Mouse (Mus musculus): ENCODE measurements at regions not wholly inside any gene's neighbourhood (a gene's known extent, or its start where the extent isn't known, plus 50 kb on each side); places are given as distances from the start of the nearest gene placed in this dataset.

DNA sequence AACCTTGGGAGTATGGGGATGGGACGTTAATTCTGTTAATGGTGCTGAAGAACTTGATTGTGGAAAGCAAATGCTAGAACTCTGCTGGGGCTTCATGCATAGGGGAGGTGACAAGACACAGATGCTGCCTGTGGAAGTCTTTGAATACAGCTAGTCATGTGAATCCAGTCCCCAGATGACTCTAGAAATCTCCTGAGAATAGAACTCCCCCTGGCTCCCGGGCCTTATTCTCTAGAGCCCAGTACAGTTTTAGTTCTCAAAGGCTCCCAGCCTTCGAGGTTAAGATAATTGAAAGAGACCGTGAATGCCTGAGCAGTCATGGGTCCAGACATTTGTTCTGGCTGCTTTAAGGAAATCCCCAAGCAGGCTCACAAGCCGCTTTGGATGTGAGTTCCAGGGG, 499.9 kb upstream of the Vstm2b start:
- DNase-seq (ENCODE audit: extremely low spot score, low read depth, low spot score), result no peak

DNA sequence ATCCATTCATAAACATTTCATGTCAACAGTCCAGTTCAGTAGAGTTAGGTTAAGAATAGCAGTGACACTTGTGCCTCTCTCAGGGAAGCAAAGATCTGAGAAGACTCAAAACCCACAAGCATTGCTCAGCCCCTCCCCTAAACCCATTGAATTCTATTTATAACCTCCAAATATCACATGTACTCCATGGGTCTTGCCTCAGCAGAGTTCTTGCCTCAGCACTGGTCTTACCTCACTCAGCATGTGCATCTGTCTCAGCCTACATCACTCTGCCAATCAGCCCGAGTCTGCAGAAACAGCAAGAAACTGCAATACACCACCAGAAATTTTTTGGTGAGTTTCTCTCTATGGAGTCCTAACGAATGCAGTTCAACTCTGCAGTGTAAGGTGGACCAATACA, 478.8 kb upstream of the Vstm2b start:
- no peak for DNase-seq (ENCODE audit: extremely low spot score, low read depth, low spot score)

DNA sequence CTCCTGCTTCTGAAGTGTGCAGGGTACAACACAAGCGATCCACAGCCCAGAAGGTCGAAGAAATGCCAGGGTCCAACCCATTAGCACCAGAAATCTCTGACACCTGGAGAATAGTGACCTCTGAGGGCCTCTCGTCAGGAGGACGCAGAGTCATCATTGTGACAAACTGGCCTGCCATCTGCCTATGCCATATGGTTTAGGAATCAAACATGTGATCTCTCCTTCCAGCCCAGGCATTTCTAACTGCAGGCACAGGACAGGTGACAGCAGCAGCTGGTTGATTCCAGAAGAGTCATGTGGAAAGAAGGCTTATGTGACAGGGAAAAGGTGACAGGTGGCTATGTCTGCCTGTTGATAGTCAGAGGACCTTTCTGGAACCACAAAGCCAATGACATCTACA, 476.0 kb upstream of the Vstm2b start:
- DNase-seq (ENCODE audit: extremely low spot score, low read depth, low spot score), result no peak

DNA sequence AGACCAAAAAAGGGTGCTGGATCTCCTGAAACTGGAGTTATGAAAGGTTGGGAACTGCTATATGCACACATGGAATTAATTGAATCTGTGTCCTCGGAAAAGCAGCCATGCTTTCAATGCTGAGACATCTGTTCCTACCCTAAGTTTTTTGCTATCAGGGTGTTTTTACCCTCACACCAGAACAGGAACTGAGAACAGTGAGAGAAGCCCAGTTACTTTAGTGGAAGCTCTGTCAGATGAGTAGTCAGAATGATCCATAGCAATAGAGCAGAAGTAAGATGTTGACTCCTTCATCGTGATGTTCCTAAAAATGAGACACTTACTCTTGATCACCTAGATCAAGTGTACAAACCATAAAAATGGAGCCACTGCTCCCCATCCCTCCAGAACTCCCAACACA, 468.7 kb upstream of the Vstm2b start:
- DNase-seq (ENCODE audit: extremely low spot score, low read depth, low spot score), result no peak

DNA sequence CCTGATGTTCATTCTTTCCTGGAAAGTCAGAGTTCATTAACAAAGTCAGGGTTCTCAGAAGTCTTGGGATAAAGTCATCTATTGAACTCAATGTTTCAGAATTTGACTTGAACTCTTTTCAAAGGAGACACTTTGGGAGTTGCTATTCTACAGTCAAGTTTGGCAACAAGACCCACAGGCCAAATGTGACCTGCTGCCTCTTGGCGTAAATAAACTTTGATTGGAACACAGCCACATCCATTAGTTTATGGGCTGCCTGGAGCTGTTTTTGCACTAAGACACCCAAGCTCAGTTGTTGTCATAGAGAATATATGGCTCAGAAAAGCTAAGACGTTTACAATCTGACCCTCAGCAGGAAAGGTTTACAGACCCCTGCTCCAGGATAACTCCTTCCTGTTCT, 464.2 kb upstream of the Vstm2b start:
- DNase-seq (ENCODE audit: extremely low spot score, low read depth, low spot score), result no peak

DNA sequence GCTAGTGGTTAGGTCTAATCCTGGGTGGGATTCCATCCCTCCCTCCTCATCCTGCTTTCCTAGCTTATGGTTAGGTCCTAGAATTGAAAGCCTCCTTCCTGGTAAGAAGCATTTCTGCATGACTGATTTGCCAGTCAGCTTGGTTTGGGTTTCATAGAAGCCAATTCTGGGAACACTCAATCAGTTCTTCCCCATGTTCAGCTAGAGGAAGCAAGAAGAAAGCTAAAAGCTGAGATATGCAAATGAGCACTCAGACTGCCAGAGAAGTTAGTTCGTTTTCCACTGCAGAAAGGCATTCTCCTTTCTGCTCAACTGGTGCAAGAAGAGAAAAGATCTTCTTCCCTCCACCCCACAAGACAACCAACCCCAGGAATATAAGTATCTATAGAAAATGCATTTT, 457.0 kb upstream of the Vstm2b start:
- DNase-seq (ENCODE audit: extremely low spot score, low read depth, low spot score), result no peak

DNA sequence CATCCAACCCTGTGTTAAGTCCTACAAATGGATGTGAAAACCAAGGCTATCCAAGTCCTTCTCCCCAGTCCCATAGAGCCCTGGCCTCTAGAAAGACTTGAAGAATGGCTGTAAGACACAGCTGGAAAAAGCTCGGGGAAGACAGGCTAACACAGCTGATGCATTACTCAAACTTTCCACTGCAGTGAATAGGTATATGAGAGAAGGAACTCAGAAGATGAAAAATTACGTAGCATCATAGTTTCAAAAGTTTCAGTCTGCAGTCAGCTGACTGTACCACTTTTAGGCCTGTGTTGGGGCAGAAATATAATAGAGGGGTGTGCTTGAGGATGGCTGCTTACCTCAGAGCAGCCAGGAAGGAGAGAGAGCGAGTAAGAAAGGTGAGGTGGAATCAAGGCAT, 456.3 kb upstream of the Vstm2b start:
- no peak for DNase-seq (ENCODE audit: extremely low spot score, low read depth, low spot score)

DNA sequence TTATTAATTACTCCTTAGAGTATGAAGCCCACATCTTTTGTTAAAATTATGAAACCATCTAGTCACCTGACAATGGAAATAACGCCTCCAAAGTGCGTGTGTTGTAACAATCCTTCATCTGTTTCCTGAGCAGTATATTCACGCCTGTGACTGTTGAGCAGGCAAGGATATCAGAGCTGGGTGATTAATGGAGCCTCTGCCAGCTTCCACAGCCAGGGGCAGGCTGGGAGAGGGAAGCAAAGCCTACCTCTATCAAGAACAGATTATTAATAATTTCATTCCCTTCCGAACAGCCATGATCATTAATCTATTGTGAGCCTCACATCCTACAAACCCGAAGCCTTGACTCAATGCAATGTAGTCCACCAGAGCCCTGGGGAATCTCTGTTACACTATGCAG, 431.7 kb upstream of the Vstm2b start:
- no peak for DNase-seq (ENCODE audit: extremely low spot score, low read depth, low spot score)

DNA sequence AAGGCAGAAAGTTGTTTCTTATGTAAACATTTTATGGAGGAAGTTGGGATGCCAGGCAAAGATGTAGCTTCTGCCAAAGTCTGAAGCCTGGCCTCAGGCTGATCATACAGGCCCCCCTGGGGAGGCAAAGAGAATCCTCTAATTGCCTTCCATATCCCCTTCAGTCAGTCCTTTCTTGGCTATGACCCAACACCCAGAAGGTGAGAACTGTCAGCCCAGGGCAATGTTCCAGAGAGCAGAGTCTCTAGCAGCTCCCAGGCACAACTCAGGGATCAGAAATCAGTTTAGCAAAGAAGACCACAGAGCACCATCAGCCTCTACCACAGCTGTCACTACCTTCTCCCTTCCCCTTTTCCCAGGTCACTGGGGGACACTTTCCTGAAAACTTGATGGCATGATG, 410.9 kb upstream of the Vstm2b start:
- no peak for DNase-seq (ENCODE audit: extremely low spot score, low read depth, low spot score)

DNA sequence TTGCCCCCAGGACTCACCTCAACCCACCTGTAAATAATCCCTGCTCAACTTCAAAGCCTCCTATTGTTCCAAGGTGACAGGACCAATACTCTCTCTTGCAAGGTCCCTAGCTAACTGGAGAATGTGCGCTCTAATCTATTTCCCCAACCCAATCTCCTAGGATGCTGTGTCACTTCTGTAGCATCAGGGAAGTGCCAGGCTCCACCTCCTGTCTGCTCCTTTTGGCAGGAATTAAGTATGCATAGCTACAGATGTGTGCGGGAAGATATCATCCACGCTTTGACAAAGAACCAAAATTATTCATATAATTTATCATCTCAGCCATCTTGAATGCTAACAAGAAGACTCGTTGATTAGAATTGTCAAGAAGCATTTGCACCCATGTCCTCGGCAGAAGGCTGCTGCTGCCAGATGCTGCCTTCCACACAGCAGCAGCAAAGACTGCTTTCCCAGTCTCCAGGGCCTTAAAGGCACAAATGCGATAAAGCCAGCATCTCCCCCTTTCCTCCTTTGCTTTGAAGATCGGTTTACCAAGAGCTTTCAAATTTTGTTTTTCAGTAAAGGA, 375.3 kb upstream of the Vstm2b start:
- no peak for DNase-seq (ENCODE audit: extremely low spot score, low read depth, low spot score)

DNA sequence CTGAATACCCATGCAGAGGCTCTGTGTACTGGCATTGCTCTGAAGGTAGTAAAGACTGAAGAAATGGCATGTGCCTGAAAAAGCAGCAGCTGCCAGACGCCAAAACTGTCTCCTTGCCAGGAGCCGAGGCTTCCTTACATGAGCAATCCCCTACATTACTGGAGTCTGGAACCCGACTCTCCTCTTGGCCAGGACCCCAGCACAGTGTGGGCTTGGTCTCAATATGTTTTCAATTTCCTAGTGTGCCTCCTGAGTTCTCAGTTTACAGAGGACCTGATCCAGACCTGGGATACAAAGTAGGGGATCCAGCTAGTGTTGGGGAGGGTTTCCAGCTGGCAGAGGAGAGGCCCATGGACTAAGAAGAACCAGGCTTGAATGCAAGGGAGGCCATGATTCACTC, 361.5 kb upstream of the Vstm2b start:
- no peak for DNase-seq (ENCODE audit: extremely low spot score, low read depth, low spot score)

DNA sequence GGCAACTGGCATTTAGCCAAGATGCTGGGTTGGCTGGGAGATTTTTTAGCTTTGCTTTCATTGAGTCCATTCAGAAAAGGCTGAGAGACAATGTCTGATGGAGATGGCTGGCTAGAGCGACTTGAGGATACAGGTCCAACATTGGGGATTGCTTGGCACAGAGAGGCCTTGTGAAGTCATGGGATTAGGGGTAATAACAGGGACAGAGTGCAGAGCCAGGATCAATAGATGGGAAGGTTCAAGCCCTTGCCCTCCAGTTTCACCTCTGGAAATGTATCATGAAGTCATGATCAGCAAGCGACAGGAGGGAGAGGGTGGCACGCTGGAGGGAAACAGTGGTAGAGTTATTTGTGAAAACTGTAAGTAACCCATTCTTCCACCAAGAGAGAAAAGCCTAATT, 360.5 kb upstream of the Vstm2b start:
- no peak for DNase-seq (ENCODE audit: extremely low spot score, low read depth, low spot score)

DNA sequence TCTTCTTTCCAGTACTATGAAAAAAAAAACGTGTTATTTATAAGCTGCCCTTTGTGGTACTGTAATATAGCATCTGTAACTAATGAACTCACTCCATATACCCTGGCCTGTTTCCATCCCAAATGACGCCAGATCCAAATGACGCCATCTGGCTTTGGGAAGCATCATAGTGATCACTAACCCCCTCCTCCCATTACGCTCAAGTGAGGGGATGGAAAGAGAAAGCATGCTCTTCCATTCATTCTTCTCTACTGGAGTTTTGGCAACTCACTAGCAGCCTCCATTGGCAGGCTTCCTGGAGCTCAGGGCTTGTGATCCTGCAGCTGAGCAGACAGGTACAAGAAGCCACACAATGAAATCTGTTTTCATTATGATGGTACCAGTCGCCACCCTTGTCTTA, 358.3 kb upstream of the Vstm2b start:
- no peak for DNase-seq (ENCODE audit: extremely low spot score, low read depth, low spot score)

DNA sequence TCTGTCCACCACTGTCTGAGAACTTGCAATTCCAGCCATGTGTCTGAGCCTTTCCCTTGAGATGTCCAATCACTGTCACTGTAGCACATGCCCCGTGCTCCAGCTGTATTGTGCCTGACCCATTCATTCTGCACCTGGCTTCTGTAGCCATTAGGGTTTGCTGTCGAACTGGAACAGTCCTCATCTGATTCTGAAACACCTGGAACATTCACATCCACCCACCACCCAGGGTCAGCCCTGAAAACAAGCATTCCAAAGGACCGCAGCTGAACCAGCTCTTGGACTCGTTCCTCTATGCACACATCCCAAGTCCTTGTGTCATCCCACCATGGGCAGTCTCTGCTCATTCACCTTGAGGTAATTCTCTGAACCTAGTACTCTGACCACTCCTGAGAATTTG, 356.8 kb upstream of the Vstm2b start:
- DNase-seq (ENCODE audit: extremely low spot score, low read depth, low spot score), result no peak

DNA sequence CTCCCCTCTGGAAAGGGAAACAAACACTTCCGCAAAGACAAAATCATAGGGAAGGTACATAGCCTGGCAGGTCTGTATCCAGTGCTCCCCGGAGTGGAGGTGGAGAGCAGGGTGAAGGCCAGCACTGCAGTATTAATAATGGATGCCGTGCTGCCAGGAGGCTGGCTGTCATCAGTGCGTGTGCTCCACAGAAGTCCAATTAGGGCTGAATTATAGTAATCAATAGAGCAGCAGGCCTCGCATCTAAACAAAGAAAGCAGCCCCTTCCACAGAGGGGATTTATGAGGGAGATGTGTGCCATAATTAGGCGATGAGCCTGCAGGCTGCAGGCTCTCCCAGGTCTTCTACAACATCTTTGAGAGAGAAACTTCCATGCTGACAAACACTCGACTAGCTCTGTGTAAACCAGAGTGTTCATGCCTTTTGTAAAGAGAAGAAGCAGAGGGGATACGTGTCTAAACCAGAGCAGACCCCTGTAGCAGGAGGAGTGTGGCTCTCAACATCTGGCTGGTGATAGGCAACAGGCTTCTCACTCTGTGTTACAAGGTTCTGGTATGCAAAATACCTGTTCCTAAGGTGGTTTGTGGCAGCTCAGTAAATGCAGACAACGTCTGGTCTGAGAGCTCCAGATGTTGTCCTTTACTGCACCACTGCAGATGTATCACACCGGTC, 334.5 kb upstream of the Vstm2b start:
- no peak for DNase-seq (ENCODE audit: extremely low spot score, low read depth, low spot score)

DNA sequence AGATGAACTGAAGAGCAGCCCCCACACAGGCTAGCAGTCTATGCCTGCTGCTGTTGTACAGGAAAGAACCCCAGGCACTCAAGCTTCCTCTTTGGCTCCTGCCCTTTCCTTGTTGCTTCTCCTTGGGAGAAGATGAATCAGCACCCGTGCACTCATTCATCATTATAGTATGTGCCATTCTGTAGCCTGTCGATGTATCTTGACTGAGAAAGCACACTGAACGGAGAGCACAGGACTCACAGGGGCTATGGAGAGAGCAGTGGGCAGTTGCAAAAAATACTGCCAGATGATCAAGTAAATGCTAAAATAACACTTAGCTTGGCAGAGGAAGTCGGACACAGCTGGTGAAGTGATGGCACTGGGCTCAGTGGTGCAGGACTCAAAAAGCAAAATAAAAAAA, 322.2 kb upstream of the Vstm2b start:
- no peak for DNase-seq (ENCODE audit: extremely low spot score, low read depth, low spot score)

DNA sequence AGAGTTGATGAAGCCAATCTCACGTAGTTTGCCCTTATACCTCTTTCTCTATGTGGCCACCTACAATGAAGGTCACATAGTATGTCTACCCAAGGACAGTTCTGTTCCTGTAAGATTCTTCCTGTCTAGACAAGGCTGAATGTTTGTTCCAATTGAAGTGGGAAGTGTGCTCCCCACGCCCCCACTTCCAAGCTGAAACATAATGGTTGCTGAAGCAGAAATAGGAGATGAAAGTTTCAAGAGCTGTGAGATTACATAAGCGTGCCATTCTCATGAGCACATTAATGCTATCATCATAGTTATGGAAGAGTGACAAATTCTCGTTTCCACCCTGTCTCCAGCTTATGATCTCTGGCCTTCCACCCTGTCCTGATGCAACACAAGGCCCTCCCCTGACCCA, 320.8 kb upstream of the Vstm2b start:
- DNase-seq (ENCODE audit: extremely low spot score, low read depth, low spot score), result no peak

DNA sequence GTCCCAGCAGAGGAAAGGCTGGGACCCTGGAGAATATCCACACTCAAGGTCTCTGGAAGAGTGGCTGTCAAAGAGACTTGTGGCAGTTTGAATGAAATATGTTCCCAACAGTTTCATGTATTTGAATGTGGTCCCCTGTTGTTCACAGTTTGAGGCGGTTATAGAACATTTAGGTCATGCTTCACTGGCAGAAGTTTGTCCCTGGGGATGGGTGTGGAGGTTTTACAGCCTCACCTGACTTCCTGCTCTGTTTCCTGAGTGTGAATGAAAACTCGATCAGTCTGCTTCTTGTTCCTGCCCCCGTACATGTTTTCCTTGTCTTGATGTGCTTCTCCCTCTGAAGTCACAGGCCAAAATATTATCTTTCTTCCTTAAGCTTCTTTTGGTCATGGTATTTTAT, 277.4 kb upstream of the Vstm2b start:
- no peak for DNase-seq (ENCODE audit: extremely low spot score, low read depth, low spot score)

DNA sequence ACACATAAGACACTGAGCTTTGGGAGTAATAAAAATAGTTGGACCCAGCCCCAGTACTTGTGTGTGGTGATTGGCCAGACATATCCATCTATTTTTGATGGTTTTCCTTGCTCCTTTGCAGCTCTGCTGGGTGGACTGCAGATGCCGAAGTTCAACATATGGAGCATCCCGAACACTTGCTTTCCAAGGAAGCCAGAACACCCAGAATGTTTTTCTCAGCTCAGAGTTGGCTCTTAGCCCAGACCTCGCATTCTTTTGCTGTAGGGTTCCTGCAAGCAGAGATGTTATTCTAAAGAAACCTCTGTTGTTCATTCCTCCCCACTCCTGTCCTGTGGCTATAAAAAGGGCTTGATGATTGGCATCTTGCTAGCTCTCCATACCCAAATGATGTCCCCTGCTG, 275.3 kb upstream of the Vstm2b start:
- DNase-seq (ENCODE audit: extremely low spot score, low read depth, low spot score), result no peak

DNA sequence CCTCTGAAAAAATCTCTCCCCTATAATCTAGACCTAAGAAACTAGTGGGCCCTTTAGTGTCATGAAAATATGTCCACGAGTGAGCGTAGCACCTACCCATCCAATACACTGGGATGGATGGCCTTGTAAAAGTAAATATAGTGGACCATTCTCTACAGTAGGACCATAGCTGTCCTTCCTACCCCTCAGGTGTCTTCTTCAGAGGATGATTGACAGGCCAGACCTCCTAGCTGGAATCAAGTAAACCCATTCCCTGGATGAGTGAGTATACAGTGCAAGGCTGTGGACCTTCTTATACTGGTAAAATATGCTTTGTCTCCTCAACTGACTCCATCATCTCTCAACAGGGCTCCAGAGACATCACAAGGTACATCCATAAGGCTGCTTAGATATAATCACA, 274.8 kb upstream of the Vstm2b start:
- DNase-seq (ENCODE audit: extremely low spot score, low read depth, low spot score), result no peak

DNA sequence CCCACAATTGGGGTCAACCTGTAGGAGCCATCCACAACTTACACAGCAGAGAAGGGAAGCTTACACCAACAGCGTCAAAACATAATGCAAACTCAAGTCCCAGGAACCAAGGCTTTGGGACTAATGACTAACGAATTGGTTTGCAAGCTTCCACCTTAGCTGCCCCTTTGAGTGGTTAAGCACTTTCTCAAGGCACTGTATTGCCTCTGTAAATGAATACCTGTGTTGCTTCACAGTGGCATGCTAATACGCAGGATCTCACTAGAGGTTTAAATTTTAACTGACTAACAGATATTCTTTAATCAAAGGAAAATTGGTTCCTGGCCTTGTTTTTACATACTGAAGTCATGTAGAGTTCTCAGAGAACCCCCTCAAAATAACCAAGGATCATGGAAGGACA, 261.8 kb upstream of the Vstm2b start:
- no peak for DNase-seq (ENCODE audit: extremely low spot score, low read depth, low spot score)

DNA sequence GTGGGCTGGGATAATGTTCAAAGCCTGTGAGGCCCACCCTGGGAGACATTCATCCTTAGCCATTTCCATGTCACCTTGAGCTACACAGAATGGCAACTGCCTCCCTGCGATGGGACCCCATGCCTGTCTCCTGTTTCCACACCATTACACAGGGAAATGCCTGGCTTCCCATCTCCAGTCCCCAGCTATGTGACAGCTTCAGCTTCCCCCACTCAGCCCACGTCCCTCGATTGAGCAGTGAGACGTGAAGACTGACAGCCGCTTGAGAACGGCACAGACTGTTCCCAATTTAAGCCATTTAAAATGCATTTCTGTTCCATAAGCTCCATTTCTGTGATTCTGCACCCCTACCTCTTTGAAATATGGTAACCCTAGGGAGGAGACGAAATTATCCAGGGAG, 243.1 kb upstream of the Vstm2b start:
- no peak for DNase-seq (ENCODE audit: extremely low spot score, low read depth, low spot score)

DNA sequence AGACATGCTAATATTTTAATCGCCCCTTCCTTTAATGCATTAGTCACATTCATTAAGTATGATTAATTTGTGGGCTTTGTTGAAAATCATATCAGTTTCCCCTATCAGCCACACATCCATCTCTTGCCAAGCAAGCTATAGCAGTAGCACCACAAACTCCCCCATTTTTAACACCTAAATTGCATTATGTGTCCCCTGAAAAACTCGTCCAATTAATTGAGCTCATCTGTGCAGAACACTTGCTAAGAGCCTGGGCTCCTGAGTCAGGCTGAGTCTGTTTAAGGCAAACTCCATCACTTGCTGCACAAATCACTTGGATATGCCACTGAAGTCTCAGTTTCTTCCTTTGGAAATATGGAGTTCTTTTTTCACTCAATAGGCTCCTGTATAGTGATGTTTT, 242.7 kb upstream of the Vstm2b start:
- DNase-seq (ENCODE audit: extremely low spot score, low read depth, low spot score), result no peak
